Mouse (Mus musculus) urinary bladder, postnatal 25 days (tissue): ENCODE data around the gene Necab2.

Source experiments
- DNase-seq: peaks from one replicate; pipeline ENCODE4 v3.0.0; 2022; ENCODE audit warnings: low spot score

Gene Necab2

DNA sequence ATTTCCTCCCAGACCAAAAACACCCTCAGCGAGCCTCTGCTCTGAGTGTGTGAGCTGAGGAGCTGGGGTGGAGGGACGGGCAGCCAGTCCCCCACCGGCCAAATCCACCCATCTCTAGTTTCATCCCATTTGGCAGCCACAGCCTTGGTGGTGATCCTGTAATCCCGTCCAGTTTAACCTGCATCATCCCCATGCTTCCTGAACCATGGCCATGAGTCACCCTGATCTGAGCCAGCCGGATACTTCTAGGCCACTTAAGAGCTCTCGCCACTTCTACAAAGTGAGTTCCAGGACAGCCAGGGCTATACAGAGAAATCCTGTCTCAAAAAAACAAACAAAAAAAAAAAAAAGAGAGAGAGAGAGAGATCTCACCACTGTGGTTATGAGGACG lies 18.2 kb upstream of the Necab2 start:
- DNase-seq = no peak

DNA sequence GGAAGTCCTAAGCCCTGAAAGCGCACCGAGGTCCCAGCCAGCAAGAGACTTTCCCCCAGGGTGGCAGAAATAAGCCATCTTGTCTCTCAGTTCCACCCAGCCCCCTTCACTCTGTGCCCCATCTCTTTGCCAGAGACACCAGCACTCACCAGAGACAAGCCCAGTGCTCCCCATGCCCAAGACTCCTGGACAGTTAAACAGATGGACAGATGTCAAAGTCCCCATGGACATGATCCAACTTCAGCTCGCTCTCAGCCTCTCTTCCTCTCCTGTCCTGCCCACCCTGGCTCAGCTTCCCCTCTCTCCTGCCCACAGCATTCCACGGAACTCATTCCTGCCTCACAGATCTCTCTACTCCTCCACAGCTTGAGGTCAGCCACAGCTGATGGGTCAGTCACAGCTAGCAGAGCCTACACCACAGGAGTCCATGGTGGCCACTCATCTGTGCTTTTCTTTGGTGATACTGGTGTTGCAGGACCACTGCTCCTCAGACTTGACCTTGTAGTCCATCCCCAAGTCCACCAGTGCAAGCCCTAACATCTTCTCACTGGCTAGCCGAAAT lies 17.7 kb upstream of the Necab2 start:
- no peak for DNase-seq

DNA sequence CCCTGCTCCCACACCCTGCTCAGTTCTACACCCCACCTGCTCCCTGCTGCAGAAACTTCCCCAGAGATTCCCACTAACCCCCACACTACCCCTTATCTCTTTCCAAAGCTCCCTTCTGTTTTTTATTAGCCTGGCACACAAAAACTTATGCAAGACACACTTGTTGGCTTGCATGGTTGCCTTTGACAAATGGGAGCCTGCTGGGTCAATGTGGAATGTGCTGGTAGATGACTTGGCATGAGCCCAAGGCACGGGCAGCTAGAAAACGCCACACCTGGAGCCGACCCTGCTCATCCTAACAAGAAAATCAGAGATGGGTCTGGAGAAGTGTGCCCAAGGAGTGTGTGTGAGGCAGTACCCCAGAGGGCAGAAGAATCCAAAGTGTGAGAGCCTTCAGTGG lies 17.0 kb upstream of the Necab2 start:
- no peak for DNase-seq

DNA sequence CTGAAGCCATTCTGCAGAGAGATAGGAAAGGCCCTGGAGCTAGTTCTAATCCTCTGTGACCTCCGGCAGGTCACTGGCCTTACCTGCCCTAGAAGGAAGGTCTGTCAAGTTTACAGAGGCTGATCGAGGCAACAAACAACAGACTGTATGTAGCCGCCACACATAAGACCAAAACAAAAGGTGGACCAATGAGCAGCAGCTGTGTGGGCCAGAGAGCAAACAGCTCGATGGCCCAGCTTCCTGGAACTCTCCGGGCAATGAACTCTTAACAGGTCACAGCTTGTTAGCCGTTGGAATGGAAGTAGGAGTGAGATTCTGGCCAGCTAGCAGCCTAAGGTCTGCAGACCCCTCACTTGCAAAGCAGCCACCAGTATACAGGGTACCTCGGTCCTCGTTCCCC lies 16.3 kb upstream of the Necab2 start:
- no peak for DNase-seq

DNA sequence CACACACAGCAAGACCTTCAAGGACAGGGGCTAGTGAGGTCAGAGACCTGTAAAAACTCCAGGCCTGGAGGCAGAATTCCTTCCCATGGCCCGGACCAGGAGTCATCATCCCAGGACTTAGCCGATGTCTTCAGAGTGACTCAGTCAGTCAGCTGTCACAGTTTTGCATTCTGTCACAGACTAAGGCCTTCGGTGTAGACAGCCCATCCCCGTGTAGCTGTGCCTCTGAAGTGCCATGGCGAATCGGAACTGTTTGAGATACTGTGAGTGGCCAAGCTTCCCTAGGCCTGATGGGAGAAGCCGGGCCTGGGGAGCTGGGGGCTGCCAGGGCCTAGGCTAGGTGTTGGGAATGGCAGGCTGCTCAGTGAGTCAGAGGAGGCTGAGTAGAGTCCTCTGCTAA lies 15.8 kb upstream of the Necab2 start:
- DNase-seq = no peak

DNA sequence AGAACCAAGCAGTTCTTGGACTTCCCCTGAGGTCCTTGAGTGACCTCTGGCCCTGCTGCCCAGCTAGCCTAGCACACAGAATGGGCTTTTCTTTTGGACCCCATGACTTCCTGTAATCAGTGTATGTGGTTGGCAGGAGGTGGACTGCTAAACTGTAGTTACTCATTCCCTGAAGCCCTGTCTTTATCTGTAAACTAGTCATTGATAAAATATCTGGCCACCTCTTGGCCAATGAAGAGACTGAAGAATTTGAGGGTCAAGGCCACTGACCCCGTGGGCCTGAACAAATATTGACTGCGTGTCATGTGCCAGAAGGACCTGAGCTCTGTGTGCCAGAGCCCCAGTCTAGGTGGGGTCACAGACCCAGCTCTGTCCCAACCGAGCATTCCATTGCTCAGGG lies 14.1 kb upstream of the Necab2 start:
- no peak for DNase-seq

DNA sequence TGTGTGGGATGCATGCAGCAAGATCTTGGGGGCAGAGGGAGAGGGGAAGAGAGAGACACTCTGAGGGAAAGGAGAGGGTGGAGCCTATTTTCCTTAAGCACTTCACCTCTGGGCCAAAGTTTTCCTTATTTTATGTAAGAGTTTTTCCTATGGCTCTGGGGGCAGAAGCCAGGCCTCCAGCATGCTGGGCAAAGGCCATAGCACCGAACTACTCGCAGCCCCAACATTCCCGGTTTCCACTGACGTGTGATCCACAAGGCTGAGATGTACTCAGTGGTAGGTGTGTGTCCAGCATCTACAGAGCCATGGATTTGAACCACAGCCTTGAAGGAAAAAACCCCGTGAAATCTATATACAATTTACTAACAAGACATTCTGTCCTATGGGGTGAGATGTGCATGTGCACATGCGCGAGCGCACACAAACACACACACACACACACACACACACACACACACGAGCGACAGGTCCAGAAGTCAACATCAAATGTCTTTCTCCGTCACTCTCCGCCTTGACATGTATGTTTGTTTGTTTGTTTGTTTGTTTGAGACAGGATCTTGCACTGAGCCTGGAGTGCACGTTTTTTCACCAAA lies 12.8 kb upstream of the Necab2 start, which contains the start of gene Osgin1:
TSS of gene Osgin1 (plus strand) at position 543 of the 593 bp plus-strand sequence.
- no peak for DNase-seq

DNA sequence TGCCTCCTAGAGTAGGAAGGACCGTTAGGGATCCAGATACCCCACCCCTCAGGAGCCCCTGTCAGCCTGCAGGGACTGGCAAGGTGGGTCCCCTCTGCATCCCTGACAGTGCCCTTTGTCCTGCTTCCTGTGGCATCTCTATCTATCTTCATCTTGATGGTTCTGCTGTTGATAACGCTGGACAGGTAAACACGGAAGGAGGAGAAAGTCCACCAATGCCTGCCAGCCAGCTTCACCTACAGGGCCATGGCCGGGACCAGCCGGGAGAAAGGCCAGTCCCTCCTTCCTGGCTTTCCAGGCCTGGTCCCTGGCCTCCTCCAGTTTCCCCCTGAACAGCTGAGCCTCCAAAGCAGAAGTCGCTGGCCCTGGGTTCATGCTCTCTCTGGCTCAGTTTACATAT lies 11.9 kb upstream of the Necab2 start:
- no peak for DNase-seq

DNA sequence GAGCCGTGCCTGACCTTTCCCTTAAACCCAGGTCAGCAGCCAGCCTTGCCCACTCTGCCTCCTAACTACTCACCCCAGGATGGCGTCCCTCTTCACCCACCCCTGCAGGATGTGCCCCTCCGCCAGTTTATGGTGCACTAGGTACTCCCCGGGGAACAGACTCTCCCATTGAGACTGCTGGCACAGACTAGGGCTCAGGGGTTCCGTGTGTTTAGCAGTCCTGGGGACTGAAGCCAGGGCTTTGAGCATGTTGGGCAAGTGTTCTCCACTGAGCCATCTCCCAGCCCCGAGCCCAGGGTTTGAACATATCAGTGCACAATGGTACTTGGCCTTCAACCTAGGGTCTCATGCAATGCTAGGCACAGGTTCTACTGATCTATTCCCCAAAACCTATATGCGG lies 11.0 kb upstream of the Necab2 start:
- DNase-seq = no peak

DNA sequence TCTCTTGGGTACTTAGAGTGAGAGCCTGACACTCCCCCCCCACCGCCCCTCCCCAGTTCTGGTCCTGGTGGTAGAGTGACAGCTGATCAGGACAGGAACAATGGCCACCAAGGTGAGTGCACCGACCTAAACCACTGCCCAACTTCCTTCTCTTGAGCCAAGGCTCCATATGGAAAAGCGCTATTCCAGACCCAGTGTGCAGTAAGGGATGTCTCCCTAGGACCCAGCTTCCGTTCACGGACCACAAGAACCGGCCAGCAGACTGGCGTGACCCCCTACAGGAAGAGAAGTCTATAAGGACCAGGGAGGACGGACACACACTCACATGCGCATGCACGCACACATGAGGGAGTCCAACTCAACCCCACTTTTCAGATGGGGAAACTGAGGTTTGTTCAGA lies 10.2 kb upstream of the Necab2 start:
- DNase-seq = no peak

DNA sequence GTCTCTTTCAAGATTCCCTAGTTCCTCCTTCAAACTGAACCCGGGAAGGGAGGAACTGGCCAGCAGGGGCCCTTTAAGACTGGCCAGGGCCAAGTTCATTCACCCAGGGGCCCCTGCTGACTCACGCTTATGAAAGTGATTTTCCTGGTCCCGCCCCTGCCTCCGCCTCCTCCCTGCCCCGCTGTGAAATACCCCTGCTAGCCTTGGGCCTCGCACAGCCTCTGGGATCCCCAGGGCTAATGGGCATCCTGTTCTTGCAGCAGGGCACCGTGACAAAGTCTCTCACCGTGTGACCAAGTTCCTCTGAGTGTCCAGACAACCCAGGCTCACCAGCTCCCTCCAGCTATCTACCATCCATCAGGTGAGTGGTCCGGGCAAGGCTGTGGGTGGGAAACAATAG lies 9.6 kb upstream of the Necab2 start:
- peak; percentile 85 for DNase-seq

DNA sequence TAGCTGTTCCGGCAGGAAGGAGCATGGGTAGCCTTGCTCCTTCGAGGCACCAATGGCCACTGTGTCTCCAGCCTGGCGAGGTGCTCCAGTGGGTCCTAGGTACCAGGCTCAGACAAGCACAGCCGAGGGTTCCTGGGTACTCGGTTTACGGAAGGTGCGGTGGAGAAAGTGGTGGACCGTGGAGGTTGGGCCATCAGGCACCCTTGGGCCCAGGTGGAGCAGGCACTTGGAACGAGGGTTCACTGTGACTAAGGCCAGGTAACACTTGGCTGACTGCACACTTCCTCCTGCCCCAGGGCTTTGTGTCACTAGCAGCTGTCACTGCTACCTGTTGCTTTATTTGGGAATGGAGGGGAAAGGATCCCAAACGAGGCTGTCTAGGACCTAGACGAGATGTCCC lies 9.0 kb upstream of the Necab2 start:
- no peak for DNase-seq

DNA sequence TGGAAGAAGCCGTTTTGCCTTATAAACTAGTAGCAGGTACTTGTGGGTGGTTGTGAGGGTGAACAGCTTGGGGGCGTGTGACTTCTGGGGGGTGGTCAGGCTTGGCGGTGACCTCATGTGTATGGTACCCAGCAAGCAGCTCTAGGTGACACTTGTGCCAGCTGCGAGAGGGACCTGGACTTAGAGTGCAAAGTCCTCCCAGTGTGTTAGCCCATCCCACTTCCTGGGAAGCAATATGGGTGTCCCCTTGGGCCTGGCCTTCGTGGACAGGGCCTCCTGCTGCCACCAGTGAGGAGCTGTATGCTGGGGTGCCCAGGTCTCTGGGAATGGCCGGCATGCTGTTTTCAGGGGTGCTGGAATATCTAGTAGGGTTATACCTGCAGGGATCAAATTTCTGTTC lies 7.6 kb upstream of the Necab2 start:
- DNase-seq = no peak

DNA sequence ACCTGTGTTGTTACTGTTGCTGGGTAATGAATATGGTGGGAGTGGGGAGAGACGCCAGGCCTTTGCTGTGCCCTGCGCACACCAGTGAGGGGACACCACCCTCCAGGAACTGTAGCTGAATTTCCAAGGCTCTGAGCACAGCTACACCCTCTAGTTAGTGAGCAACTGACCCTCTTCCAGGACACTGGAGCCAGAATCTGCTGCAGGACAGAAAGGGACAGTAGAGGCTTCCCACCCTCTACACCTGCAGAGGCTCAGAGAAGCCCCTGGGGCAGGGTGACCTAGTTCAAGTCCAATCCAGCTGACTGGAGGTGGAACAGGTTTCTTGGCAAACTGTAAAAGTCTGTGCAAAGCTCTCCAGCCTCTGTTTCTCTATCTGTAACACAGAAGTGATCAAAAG lies 7.1 kb upstream of the Necab2 start:
- no peak for DNase-seq

DNA sequence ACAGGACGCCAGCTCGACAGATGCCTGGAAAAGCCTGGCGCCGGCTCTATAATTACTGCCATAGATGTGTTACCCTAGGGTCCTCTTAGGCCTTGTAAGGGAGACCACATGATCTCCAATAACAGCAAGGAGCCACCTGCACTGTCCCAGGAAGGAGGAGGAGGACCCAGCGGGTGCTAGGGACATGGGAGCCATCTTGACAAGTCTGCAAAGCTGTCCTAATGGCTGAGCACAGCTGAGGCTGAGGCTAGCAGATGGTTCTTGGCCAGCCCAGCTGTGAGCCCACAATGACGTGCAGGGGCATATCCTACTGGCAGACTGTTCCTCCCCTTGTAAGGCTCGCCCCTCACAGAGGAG lies 6.6 kb upstream of the Necab2 start:
- no peak for DNase-seq

DNA sequence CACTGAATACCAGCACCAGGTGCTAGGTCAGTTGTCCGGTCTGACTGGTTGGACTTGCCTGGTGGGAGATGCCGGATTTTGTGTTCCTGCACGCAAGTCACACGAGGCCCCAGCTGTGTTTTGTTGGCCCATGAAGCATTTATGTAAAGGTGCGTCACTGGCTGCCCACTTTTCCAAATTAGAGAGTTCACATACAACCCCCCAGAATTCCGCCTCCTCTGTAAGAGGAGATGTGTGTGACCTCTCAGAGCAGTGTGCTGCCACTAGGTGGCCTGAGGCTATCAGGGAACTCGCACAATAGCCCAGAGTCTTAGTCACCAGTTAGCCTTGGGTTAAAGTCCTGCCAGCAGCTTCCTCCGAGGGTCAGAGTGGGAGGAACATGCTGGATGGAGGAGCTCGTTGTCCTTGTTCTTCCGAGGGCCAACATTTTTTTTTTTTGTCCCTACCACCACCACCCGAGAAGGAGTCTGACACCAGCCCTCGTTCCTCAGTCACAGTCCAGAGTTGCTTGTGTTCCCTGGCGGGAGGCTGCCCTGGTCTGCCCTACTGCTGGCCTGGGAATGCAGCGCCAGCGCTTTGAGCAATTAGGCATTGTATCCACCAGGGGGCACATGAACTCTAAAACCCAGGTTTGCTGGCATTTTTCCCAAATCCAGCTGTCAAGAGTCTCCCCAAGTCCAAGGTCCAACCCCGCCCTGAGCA lies 6.1 kb upstream of the Necab2 start:
- DNase-seq = peak; percentile 71

DNA sequence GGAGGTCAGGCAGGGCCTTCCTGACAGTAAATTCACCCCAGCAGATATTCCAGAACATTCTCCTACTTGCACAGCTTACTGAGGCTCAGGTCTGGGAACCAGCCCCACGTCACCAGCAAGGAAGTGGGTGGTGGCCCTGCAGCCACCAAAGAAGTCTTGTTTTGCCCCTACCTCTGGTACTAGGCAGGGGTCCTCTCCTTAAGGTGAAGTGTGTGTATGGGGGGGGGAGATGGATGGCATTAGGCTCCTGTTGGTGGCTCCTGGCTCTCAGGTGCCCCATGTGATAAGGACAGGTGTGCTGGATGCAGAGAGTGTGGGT lies 5.6 kb upstream of the Necab2 start:
- no peak for DNase-seq

DNA sequence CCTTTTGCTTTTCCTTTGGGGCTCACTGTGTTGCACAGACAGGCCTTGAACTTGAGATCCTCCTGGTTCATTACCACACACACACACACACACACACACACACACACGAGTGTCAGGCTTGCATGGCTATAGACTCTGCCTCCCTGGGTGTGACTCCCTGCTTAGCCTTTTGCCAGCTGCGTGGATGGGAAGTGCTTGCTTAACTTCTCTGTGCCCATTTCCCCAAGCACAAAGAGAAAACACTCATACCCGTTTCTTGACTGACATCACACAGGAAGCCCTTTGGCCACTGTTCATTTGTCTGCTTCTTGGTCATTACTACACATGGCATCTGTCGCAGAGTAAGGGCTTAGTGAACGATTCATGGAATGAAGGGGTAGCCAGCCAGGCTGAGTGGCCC lies 4.5 kb upstream of the Necab2 start:
- no peak for DNase-seq

DNA sequence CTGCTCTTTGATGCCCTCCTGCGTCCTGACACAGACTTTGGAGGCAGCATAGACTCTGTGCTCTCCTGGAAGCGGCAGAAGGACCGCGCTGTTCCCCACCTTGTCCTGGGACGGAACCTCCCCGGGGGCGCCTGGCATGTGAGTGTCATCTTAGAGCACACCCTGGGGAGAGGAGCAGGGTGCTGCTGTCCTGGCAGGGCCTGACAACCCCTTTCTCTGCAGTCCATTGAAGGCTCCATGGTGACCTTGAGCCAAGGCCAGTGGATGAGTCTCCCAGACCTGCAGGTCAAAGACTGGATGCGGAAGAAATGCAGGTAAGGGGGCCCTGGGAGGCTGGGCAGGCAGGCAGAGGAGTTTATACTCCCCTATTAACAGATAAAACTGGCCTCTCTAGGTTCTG lies 3.5 kb upstream of the Necab2 start:
- DNase-seq = no peak

DNA sequence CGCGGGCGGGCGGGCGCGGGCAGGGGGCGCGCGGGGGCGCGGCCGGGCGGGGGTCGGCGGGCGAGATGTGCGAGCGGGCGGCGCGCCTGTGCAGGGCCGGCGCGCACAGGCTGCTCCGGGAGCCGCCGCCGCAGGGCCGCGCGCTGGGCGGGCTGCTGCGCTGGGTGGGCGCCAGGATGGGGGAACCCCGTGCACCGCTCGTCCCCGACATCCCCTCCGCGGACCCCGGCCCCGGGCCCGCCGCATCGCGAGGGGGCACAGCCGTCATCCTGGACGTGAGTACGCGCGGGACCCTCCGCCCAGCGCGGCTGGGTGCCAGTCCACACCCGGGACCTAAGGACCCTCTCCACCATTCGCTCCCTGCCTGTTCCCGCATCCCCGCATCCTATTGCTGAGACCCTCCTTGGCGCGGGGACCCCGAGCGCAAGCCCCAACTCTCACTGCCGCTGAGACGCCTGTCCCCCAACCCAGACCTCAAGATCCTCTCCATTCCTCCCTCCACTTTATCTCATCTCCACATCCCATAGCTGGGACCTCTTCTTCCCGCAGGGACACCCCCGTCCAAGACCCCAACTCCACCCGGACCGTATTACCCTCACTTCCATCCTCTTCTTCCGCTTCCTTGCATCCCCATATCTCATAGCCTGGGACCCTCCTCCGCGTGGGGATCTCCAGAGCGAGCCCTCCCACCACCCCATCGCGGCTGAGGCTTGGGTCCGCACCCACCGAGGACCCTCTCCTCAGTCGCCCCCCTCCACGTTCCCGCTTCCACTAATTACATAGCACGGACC lies 666 bp downstream of the Necab2 start:
- DNase-seq = no peak

DNA sequence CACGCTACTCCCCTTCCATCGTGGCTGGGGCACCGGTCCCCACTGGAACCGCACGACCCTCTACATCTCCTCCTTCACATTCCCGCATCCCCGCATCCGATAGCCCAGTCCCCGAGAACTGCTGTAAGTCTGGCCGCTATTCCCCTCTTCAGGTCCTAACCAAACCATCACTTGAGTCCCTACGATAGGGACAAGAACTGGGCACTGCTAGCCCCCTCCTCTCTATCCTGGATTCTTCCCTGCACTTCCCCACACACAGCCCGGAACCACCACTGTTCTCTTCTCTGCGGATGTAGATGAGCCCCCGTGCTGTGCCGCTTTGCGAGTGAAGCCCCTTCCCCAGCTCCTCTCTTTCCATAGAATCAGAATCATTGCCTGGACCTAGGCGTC lies 1.3 kb downstream of the Necab2 start:
- no peak for DNase-seq

DNA sequence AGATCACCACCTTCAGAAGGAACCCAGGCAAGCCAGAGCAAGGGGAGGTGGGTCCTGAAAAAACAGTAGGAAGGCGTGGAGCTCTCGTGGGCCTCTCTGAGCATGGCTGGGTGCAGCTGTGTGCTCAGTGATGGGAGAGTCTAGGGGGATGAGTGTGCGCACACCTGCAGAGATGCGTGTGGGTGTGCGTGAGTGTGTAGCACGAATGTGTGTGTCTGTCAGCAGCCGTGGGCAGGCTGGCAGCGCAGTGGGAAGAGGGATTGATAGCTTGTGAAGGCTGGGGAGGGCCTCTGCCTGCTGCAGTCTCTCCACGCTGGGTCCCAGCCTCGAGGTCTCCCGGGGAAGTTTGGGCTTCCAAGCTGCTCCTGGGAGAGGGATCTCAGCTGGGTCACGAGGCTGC lies 3.1 kb downstream of the Necab2 start:
- no peak for DNase-seq

DNA sequence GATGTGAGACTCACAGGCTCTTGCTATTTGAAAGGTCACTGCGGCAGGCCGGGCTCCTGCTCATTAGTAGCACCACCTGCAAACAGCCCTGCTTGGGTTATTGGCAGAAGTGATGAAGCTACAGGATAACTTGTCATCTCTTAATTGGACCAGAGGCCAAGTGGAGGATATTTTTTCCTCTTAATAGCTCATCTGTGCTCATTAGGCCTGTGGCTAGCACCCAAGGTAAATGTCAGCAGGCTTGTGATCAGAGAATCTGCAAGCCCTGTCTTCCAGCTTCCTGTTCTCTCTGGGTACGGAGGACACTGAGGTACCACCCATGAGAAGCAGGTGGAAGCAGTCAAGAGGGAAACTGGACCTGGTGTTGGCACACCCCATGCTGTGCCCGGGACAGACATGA lies 4.6 kb downstream of the Necab2 start:
- DNase-seq = no peak
